ENCODE assay signal across 10 mouse cellular contexts in genomic region chr6:119037047-119037446, GRCm38 (mm10).
DNase-seq lines count a peak whose midpoint lies in the region; ATAC-seq and TF ChIP-seq lines count a peak whose summit lies in the region.
"Had no signal": no experiment of that assay in that cellular context is flagged by ENCODE, and none has a peak within 500 bp of the region (broad histone marks: within the 10 kb centered on the region; RNA-seq: fewer than 3 reads in every experiment).

No protein-coding gene starts in this region.

- no peak overlapping the region for H3K9ac ChIP-seq in liver, adult 2 months (ENCODE audit: low read depth, low read length)
- no peak overlapping the region for H3K9ac ChIP-seq in liver, embryonic 12.5 days
- no peak overlapping the region for H3K9ac ChIP-seq in stomach, postnatal 0 days (ENCODE audit: low read length)
- H3K9ac ChIP-seq in liver, embryonic 11.5 days (ENCODE audit: low read depth, low read length): no peak overlapping the region
- H3K9ac ChIP-seq: limb, embryonic 13.5 days had no signal

- H3K79me2 ChIP-seq in liver, adult 2 months (ENCODE audit: control insufficient read depth, insufficient read depth, low read length): no peaks in the 10 kb centered on the region

- no peak overlapping the region for H3K27ac ChIP-seq in liver, adult 2 months (replicated peaks; ENCODE audit: insufficient read depth, low read depth, low read length)
- no peak overlapping the region for H3K27ac ChIP-seq in liver, embryonic 12.5 days
- peak overlapping the region; percentile 31; the same call in 1 of the 2 replicates for H3K27ac ChIP-seq in stomach, postnatal 0 days (replicated peaks)
- no peak overlapping the region for H3K27ac ChIP-seq in liver, embryonic 11.5 days (ENCODE audit: low read depth, low read length)
- H3K27ac ChIP-seq: limb, embryonic 13.5 days had no signal

- no peak for TF ChIP-seq EP300 in stomach, postnatal 0 days (optimal IDR thresholded peaks at IDR 0.05)

- no peaks in the 10 kb centered on the region for H3K27me3 ChIP-seq in liver, adult 2 months (ENCODE audit: control insufficient read depth, insufficient read depth, low read length)
- peaks cover 9% of the 10 kb centered on the region; the same call in 1 of the 2 replicates for H3K27me3 ChIP-seq in liver, embryonic 12.5 days (replicated peaks)
- no peaks in the 10 kb centered on the region for H3K27me3 ChIP-seq in stomach, postnatal 0 days (ENCODE audit: control insufficient read depth, insufficient read depth, low read length)
- no peaks in the 10 kb centered on the region for H3K27me3 ChIP-seq in liver, embryonic 11.5 days (replicated peaks; ENCODE audit: control insufficient read depth, insufficient read depth, low read length)
- H3K27me3 ChIP-seq: limb, embryonic 13.5 days had no signal

- WGBS in liver, adult 2 months: 84% methylated on average over 2 of the region's 2 CpGs
- 64% methylated on average over 2 of the region's 2 CpGs for WGBS in liver, embryonic 12.5 days (ENCODE audit: insufficient replicate concordance)
- 53% methylated on average over 2 of the region's 2 CpGs for WGBS in stomach, postnatal 0 days
- 73% methylated on average over 2 of the region's 2 CpGs for WGBS in liver, embryonic 11.5 days

- TF ChIP-seq CTCF in liver, adult 2 months (IDR thresholded peaks at IDR 0.05; ENCODE audit: low read depth, low read length): no peak
- TF ChIP-seq CTCF in stomach, postnatal 0 days (IDR thresholded peaks at IDR 0.05; ENCODE audit: low read depth): no peak

- no peak for ATAC-seq in liver, embryonic 12.5 days
- ATAC-seq in stomach, postnatal 0 days (ENCODE audit: low FRiP score, low TSS enrichment): no peak
- ATAC-seq in liver, embryonic 11.5 days (replicated peaks; ENCODE audit: low FRiP score): no peak
- ATAC-seq: intestine, postnatal 0 days had no signal

- no peak for TF ChIP-seq POLR2A in liver, adult 2 months (IDR thresholded peaks at IDR 0.05; ENCODE audit: extremely low read depth, insufficient read depth, low read length)

- no peaks in the 10 kb centered on the region for H3K36me3 ChIP-seq in liver, adult 2 months (ENCODE audit: control insufficient read depth, insufficient read depth, low read length)
- no peaks in the 10 kb centered on the region for H3K36me3 ChIP-seq in liver, embryonic 12.5 days
- H3K36me3 ChIP-seq in stomach, postnatal 0 days (ENCODE audit: control insufficient read depth, insufficient read depth, low read length): no peaks in the 10 kb centered on the region
- no peaks in the 10 kb centered on the region for H3K36me3 ChIP-seq in liver, embryonic 11.5 days (ENCODE audit: control insufficient read depth, insufficient read depth, low read length)

- H3K4me3 ChIP-seq in liver, adult 2 months (ENCODE audit: insufficient read depth, low read depth, low read length): no peak overlapping the region
- H3K4me3 ChIP-seq in liver, embryonic 12.5 days: no peak overlapping the region
- no peak overlapping the region for H3K4me3 ChIP-seq in stomach, postnatal 0 days (ENCODE audit: low read depth, low read length)
- H3K4me3 ChIP-seq in liver, embryonic 11.5 days (ENCODE audit: low read depth, low read length): no peak overlapping the region
- H3K4me3 ChIP-seq: limb, embryonic 13.5 days had no signal

- peak; percentile 50 for DNase-seq in adrenal gland, adult 2 months
- no peak for DNase-seq in adrenal gland, postnatal 25 days
- peak; percentile 18 for DNase-seq in liver, adult 2 months (ENCODE audit: extremely low read depth, low read depth, low spot score)
- peak; percentile 19 to 59 for DNase-seq in kidney, postnatal 25 days
- no peak for DNase-seq in stomach, postnatal 0 days (ENCODE audit: low spot score)
- DNase-seq in cerebellum, adult 18-20 months: no peak
- DNase-seq in liver, embryonic 11.5 days (ENCODE audit: low spot score): no peak

- H3K4me1 ChIP-seq in liver, adult 2 months (ENCODE audit: control insufficient read depth, insufficient read depth, low read length): no peaks in the 10 kb centered on the region
- H3K4me1 ChIP-seq in liver, embryonic 12.5 days: no peaks in the 10 kb centered on the region
- 0 out of 2 replicates have a peak, but pooled peaks cover 3% of the 10 kb centered on the region for H3K4me1 ChIP-seq in stomach, postnatal 0 days (replicated peaks; ENCODE audit: control insufficient read depth, insufficient read depth)
- no peaks in the 10 kb centered on the region for H3K4me1 ChIP-seq in liver, embryonic 11.5 days (replicated peaks; ENCODE audit: control insufficient read depth, insufficient read depth, low read length)

- H3K4me2 ChIP-seq in liver, embryonic 12.5 days: no peak overlapping the region
- no peak overlapping the region for H3K4me2 ChIP-seq in stomach, postnatal 0 days (replicated peaks; ENCODE audit: low read depth)
- H3K4me2 ChIP-seq in liver, embryonic 11.5 days: no peak overlapping the region
- H3K4me2 ChIP-seq: limb, embryonic 13.5 days had no signal

- H3K9me3 ChIP-seq in liver, embryonic 12.5 days (replicated peaks): no peaks in the 10 kb centered on the region
- no peaks in the 10 kb centered on the region for H3K9me3 ChIP-seq in stomach, postnatal 0 days (ENCODE audit: control insufficient read depth, low read length)
- H3K9me3 ChIP-seq in liver, embryonic 11.5 days (ENCODE audit: control insufficient read depth, low read length): no peaks in the 10 kb centered on the region

Comparison
In these comparisons a context has a peak if more than half of its experiments do, and no peak if none do; other contexts are left out.
1. DNase-seq: peak in adrenal gland, adult 2 months (single experiment), liver, adult 2 months (single experiment) and kidney, postnatal 25 days (2 of 2); none in adrenal gland, postnatal 25 days (single experiment), stomach, postnatal 0 days (single experiment), cerebellum, adult 18-20 months (0 of 2) and liver, embryonic 11.5 days (single experiment).